Mouse (Mus musculus) monocyte, adult 5-6 weeks (primary cell): Measurements from ENCODE around the gene Dkk2. TPM values are rescaled to one million over a fixed set of nuclear protein-coding genes. Genes with fewer than 3 reads are reported as not detected.
"Not testable (repeated sequence)": the region's sequence is repeated elsewhere in the genome, so short reads cannot be mapped to it uniquely, and the experiment has no call there.

Experiments used
- ATAC-seq: fragments of 153-309, 156-312 bp; replicated peaks from 2 replicates; pipeline ENCODE4 v1.8.0; 2017; ENCODE audit warnings: mild to moderate bottlenecking; ENCODE audit not compliant: low TSS enrichment, insufficient number of reproducible peaks, severe bottlenecking, poor library complexity, low FRiP score
- total RNA-seq: library from RNA; stranded (forward); fragments of 200-1000, 200-491, 200-594 nt; gene quantifications from 3 replicates; pipeline ENCODE4 v1.2.3, GENCODE M21; 2017

The Dkk2 gene
- total RNA-seq = not detected in 3 replicates

- no peak for ATAC-seq
Measured at GRCm38 (mm10) chr3:132085112-132085822, at the start of gene Dkk2. Dkk2 (plus strand) TSS chr3:132085292.

- ATAC-seq = no peak
Measured at GRCm38 (mm10) chr3:132036704-132037103, 48.4 kb upstream of the Dkk2 start.

GRCm38 (mm10) chr3:132037670-132038069 lies 47.4 kb upstream of the Dkk2 start:
- no peak for ATAC-seq

GRCm38 (mm10) chr3:132040066-132040465 lies 45.0 kb upstream of the Dkk2 start:
- ATAC-seq = no peak

- no peak for ATAC-seq
Measured at GRCm38 (mm10) chr3:132050884-132051457, 34.1 kb upstream of the Dkk2 start.

GRCm38 (mm10) chr3:132062816-132063215 lies 22.3 kb upstream of the Dkk2 start:
- ATAC-seq = not testable (repeated sequence)

GRCm38 (mm10) chr3:132063374-132063773 lies 21.7 kb upstream of the Dkk2 start:
- no peak for ATAC-seq

- no peak for ATAC-seq
Measured at GRCm38 (mm10) chr3:132063966-132064365, 21.1 kb upstream of the Dkk2 start.

- ATAC-seq = no peak
Measured at GRCm38 (mm10) chr3:132064920-132065319, 20.2 kb upstream of the Dkk2 start.

GRCm38 (mm10) chr3:132070949-132071348 lies 14.1 kb upstream of the Dkk2 start:
- no peak for ATAC-seq

GRCm38 (mm10) chr3:132084018-132084417 lies 1.1 kb upstream of the Dkk2 start:
- no peak for ATAC-seq

- ATAC-seq = no peak
Measured at GRCm38 (mm10) chr3:132084680-132085079, 412 bp upstream of the Dkk2 start.

- no peak for ATAC-seq
Measured at GRCm38 (mm10) chr3:132085823-132086350, 795 bp downstream of the Dkk2 start.

- ATAC-seq = no peak
Measured at GRCm38 (mm10) chr3:132086461-132086860, 1.4 kb downstream of the Dkk2 start.

- ATAC-seq = no peak
Measured at GRCm38 (mm10) chr3:132087011-132087486, 2.0 kb downstream of the Dkk2 start.

GRCm38 (mm10) chr3:132092983-132093382 lies 7.9 kb downstream of the Dkk2 start:
- no peak for ATAC-seq

GRCm38 (mm10) chr3:132096296-132096695 lies 11.2 kb downstream of the Dkk2 start:
- no peak for ATAC-seq

GRCm38 (mm10) chr3:132100746-132101145 lies 15.7 kb downstream of the Dkk2 start:
- ATAC-seq = no peak

GRCm38 (mm10) chr3:132103020-132103419 lies 17.9 kb downstream of the Dkk2 start:
- no peak for ATAC-seq

GRCm38 (mm10) chr3:132103454-132103853 lies 18.4 kb downstream of the Dkk2 start:
- ATAC-seq = no peak
